Mouse (Mus musculus) liver, embryonic 14.5 days (tissue): ENCODE measurements at regions not wholly inside any gene's neighbourhood (a gene's known extent, or its start where the extent isn't known, plus 50 kb on each side); places are given as distances from the start of the nearest gene placed in this dataset.

ENCODE experiments used
- ATAC-seq: fragments of 200-750 bp; cut with Nextera tagmentation; 2 replicates; pipeline ENCODE4 v1.8.0; 2017; ENCODE audit warnings: moderate number of reproducible peaks, mild to moderate bottlenecking, moderate library complexity; ENCODE audit not compliant: insufficient read depth
- DNase-seq, 3 experiments: peaks; one replicate each; pipeline ENCODE4 v3.0.0-alpha.2; 2012 to 2013; ENCODE audit warnings: low read depth in 3 of 3, low spot score in 3 of 3
- H3K27ac ChIP-seq: fragments of 300-500 bp; sonication (generic); 2 replicates; pipeline ENCODE4 v1.5.1; 2014; ENCODE audit warnings: moderate library complexity, mild to moderate bottlenecking, control low read depth, inconsistent platforms
- H3K27me3 ChIP-seq: fragments of 300-500 bp; sonication (generic); 2 replicates; pipeline ENCODE4 v1.6.1; 2014; ENCODE audit warnings: mild to moderate bottlenecking, low read length, moderate library complexity; ENCODE audit not compliant: control insufficient read depth, insufficient read depth
- H3K36me3 ChIP-seq: fragments of 300-500 bp; sonication (generic); replicated peaks from 2 replicates; pipeline ENCODE4 v1.6.1; 2014; ENCODE audit warnings: low read depth; ENCODE audit not compliant: control insufficient read depth, insufficient read depth
- H3K4me1 ChIP-seq, 2 experiments: fragments of 200-500 bp in 1 of 2; fragments of 300-500 bp in 1 of 2; sonication (generic) in 1 of 2; replicated peaks; 2 replicates each; pipeline ENCODE4 v1.6.1; 2012 to 2014; ENCODE audit warnings: antibody characterized with exemption in 1 of 2, inconsistent platforms in 1 of 2, low read length in 1 of 2; ENCODE audit not compliant: control insufficient read depth in 2 of 2, insufficient read depth in 2 of 2
- H3K4me2 ChIP-seq: fragments of 300-500 bp; sonication (generic); 2 replicates; pipeline ENCODE4 v1.6.1; 2014; ENCODE audit warnings: low read depth, mild to moderate bottlenecking, control low read depth, moderate library complexity
- H3K4me3 ChIP-seq, 2 experiments: fragments of 200-500 bp in 1 of 2; fragments of 300-500 bp in 1 of 2; sonication (generic) in 1 of 2; 2 replicates each; pipeline ENCODE4 v1.5.1; 2012 to 2014; ENCODE audit warnings: low read depth in 2 of 2, low read length in 2 of 2, mild to moderate bottlenecking in 2 of 2, control low read depth in 1 of 2, inconsistent platforms in 1 of 2, moderate library complexity in 1 of 2; ENCODE audit not compliant: insufficient read depth in 1 of 2
- H3K9ac ChIP-seq: fragments of 300-500 bp; sonication (generic); replicated peaks from 2 replicates; pipeline ENCODE4 v1.6.1; 2014; ENCODE audit warnings: mild to moderate bottlenecking, control low read depth, moderate library complexity
- H3K9me3 ChIP-seq: fragments of 300-500 bp; sonication (generic); 2 replicates; pipeline ENCODE4 v1.6.1; 2016; ENCODE audit warnings: low read length, mixed read lengths; ENCODE audit not compliant: control insufficient read depth
- CTCF ChIP-seq: IDR thresholded peaks from 2 replicates; pipeline ENCODE4 v1.5.1; 2016; ENCODE audit warnings: antibody characterized with exemption, low read depth, control low read depth
- EP300 ChIP-seq: IDR thresholded peaks from 2 replicates; pipeline ENCODE4 v1.6.1; 2016; ENCODE audit warnings: antibody characterized with exemption, low read depth
- whole genome bisulfite sequencing: fragments of 180-500 bp; shearing (Covaris S2); extraction: QIAGEN DNeasy Blood & Tissue Kit; methylation state at CpG from one replicate; pipeline ENCODE4 v1.1.7; 2014; ENCODE audit not compliant: insufficient replicate concordance; 5-methylcytosine and 5-hydroxymethylcytosine counted together

GRCm38 (mm10) chr7:69577754-69578153, 788.8 kb downstream of the Nr2f2 start:
- H3K27ac ChIP-seq = no peak overlapping the region
- no peak overlapping the region for H3K4me3 ChIP-seq
- H3K9ac ChIP-seq = no peak overlapping the region
- H3K4me2 ChIP-seq = no peak overlapping the region
- 62% methylated on average over 6 of the region's 6 CpGs for WGBS
- no peaks in the 10 kb centered on the region for H3K4me1 ChIP-seq
- no peaks in the 10 kb centered on the region for H3K9me3 ChIP-seq
- TF ChIP-seq CTCF (no peak), EP300 (no peak)
- no peaks in the 10 kb centered on the region for H3K36me3 ChIP-seq
- no peak for ATAC-seq
- DNase-seq = no peak
- no peaks in the 10 kb centered on the region for H3K27me3 ChIP-seq

- Histone ChIP-seq H3K9me3 (no peaks in the 10 kb centered on the region), H3K4me2 (no peak overlapping the region), H3K27me3 (no peaks in the 10 kb centered on the region), H3K36me3 (no peaks in the 10 kb centered on the region), H3K4me3 (no peak overlapping the region), H3K9ac (no peak overlapping the region), H3K27ac (no peak overlapping the region), H3K4me1 (no peaks in the 10 kb centered on the region)
- TF ChIP-seq EP300 (no peak), CTCF (no peak)
- WGBS = 68% methylated on average over 6 of the region's 6 CpGs
- DNase-seq (no peak), ATAC-seq (no peak)
Measured at GRCm38 (mm10) chr7:69576596-69576995, 789.9 kb downstream of the Nr2f2 start.

GRCm38 (mm10) chr7:69573730-69574129, 792.8 kb downstream of the Nr2f2 start:
- Histone ChIP-seq H3K4me1 (no peaks in the 10 kb centered on the region), H3K4me3 (no peak overlapping the region), H3K27ac (no peak overlapping the region), H3K9ac (no peak overlapping the region), H3K4me2 (no peak overlapping the region), H3K27me3 (no peaks in the 10 kb centered on the region), H3K9me3 (no peaks in the 10 kb centered on the region), H3K36me3 (no peaks in the 10 kb centered on the region)
- ATAC-seq (no peak), DNase-seq (no peak)
- 44% methylated on average over 5 of the region's 5 CpGs for WGBS
- TF ChIP-seq EP300 = no peak
- TF ChIP-seq CTCF = no peak

GRCm38 (mm10) chr7:69572626-69573394, 793.7 kb downstream of the Nr2f2 start:
- DNase-seq = no peak
- WGBS = 52% methylated on average over 7 of the region's 7 CpGs
- no peak for TF ChIP-seq CTCF
- no peak for TF ChIP-seq EP300
- Histone ChIP-seq H3K27me3 (no peaks in the 10 kb centered on the region), H3K4me2 (no peak overlapping the region), H3K9me3 (no peaks in the 10 kb centered on the region), H3K36me3 (no peaks in the 10 kb centered on the region), H3K4me1 (no peaks in the 10 kb centered on the region), H3K4me3 (no peak overlapping the region), H3K27ac (no peak overlapping the region), H3K9ac (no peak overlapping the region)
- ATAC-seq = no peak

GRCm38 (mm10) chr7:69566949-69567348, 799.6 kb downstream of the Nr2f2 start:
- Histone ChIP-seq H3K4me1 (no peaks in the 10 kb centered on the region), H3K4me2 (no peak overlapping the region), H3K4me3 (no peak overlapping the region), H3K27ac (no peak overlapping the region), H3K36me3 (no peaks in the 10 kb centered on the region), H3K27me3 (no peaks in the 10 kb centered on the region), H3K9ac (no peak overlapping the region), H3K9me3 (no peaks in the 10 kb centered on the region)
- DNase-seq (no peak), ATAC-seq (no peak)
- 73% methylated on average over 4 of the region's 4 CpGs for WGBS
- TF ChIP-seq EP300 = no peak
- TF ChIP-seq CTCF = no peak
